Mouse (Mus musculus) embryonic stem cell, embryonic (primary cell): ENCODE results near the gene Layn.

Source experiments
- CTCF ChIA-PET, 4 experiments: fragments of 300-600 bp in 2 of 4; fragments of 350-600 bp in 2 of 4; sonication (Branson Sonifier 250); formaldehyde crosslinking; loops; one replicate each; lab custom pipeline; 2022; ENCODE audit warnings: inconsistent platforms in 2 of 4; lab: Charles Lee
- POLR2A ChIA-PET, 4 experiments: fragments of 300-600 bp in 2 of 4; fragments of 350-600 bp in 2 of 4; sonication (Branson Sonifier 250); formaldehyde crosslinking; loops; one replicate each; lab custom pipeline; 2022; ENCODE audit warnings: antibody characterized with exemption in 4 of 4, inconsistent platforms in 1 of 4; lab: Charles Lee

Layn gene

GRCm38 (mm10) chr9:51076979-51077315, at the start of gene Layn:
TSS of gene Layn (minus strand) at chr9:51077094.
- ChIA-PET CTCF (interaction anchor here in 1 of 4 experiments (0.9 to 1.4 kb wide), 2 partner anchors 25 to 85 kb away, joined by 3 read pairs; partner anchors contain the start of gene 4833427G06Rik), POLR2A (interaction anchor here in 1 of 4 experiments (1.1 kb wide), 1 partner anchor 27 kb away, joined by 4 read pairs; no protein-coding TSS in a partner anchor)

GRCm38 (mm10) chr9:51114767-51115166, 37.9 kb upstream of the Layn start:
- ChIA-PET CTCF (no interaction called here), POLR2A (no interaction called here)

- ChIA-PET POLR2A (no interaction called here), CTCF (no interaction called here)
These were observed 28.9 kb upstream of the Layn start for GRCm38 (mm10) chr9:51105751-51106150.

GRCm38 (mm10) chr9:51103808-51104514, 27.1 kb upstream of the Layn start:
- POLR2A ChIA-PET = interaction anchor here in 3 of 4 experiments (0.7 to 1.4 kb wide), 4 partner anchors 26 to 500 kb away, joined by 3 to 5 read pairs (median 4); partner anchors contain the start of genes Layn (in 1 of the 3), Sdhd (in 1 of the 3) and Timm8b (in 1 of the 3)
- CTCF ChIA-PET = no interaction called here

- ChIA-PET POLR2A (interaction anchor here (0.6 to 1.4 kb wide), 10 partner anchors 13 to 1521 kb away, joined by 3 to 5 read pairs (median 4); partner anchors contain the start of genes Layn (in 1 of the 4), Sdhd (in 1 of the 4) and Timm8b (in 1 of the 4)), CTCF (interaction anchor here in 3 of 4 experiments (0.6 to 1.4 kb wide), 4 partner anchors 26 to 659 kb away, joined by 3 to 10 read pairs (median 4); no protein-coding TSS in a partner anchor)
These were observed 26.3 kb upstream of the Layn start for GRCm38 (mm10) chr9:51102963-51103807.

- ChIA-PET CTCF (interaction anchor here in 3 of 4 experiments (0.6 to 1.4 kb wide), 6 partner anchors 24 to 1709 kb away, joined by 3 to 8 read pairs (median 4); no protein-coding TSS in a partner anchor), POLR2A (interaction anchor here in 3 of 4 experiments (0.6 to 1.2 kb wide), 5 partner anchors 14 to 367 kb away, joined by 3 to 5 read pairs (median 4); no protein-coding TSS in a partner anchor)
These were observed 25.0 kb upstream of the Layn start, which contains the start of gene 4833427G06Rik for GRCm38 (mm10) chr9:51101756-51102425. TSS of gene 4833427G06Rik (minus strand) at chr9:51102078.

GRCm38 (mm10) chr9:51096306-51096705, 19.4 kb upstream of the Layn start:
- ChIA-PET CTCF (no interaction called here), POLR2A (no interaction called here)

- ChIA-PET CTCF (no interaction called here), POLR2A (no interaction called here)
These were observed 16.8 kb upstream of the Layn start for GRCm38 (mm10) chr9:51093697-51094096.

GRCm38 (mm10) chr9:51081614-51082013, 4.7 kb upstream of the Layn start:
- ChIA-PET POLR2A (no interaction called here), CTCF (no interaction called here)

- CTCF ChIA-PET = interaction anchor here in 2 of 4 experiments (0.6 to 1.4 kb wide), 2 partner anchors 85 to 901 kb away, joined by 3 read pairs; no protein-coding TSS in a partner anchor
- POLR2A ChIA-PET = interaction anchor here (0.6 to 1.1 kb wide), 4 partner anchors 20 to 221 kb away, joined by 3 to 5 read pairs (median 4); no protein-coding TSS in a partner anchor
These were observed 455 bp downstream of the Layn start for GRCm38 (mm10) chr9:51076300-51076978.

GRCm38 (mm10) chr9:51075780-51076179, 1.1 kb downstream of the Layn start:
- CTCF ChIA-PET = no interaction called here
- POLR2A ChIA-PET = interaction anchor here in 3 of 4 experiments (0.6 to 0.9 kb wide), 3 partner anchors 19 to 221 kb away, joined by 3 to 5 read pairs (median 4); no protein-coding TSS in a partner anchor

GRCm38 (mm10) chr9:51070801-51071200, 6.1 kb downstream of the Layn start:
- ChIA-PET POLR2A (no interaction called here), CTCF (no interaction called here)

- ChIA-PET CTCF (no interaction called here), POLR2A (no interaction called here)
These were observed 8.7 kb downstream of the Layn start for GRCm38 (mm10) chr9:51068202-51068601.

GRCm38 (mm10) chr9:51060601-51061000, 16.3 kb downstream of the Layn start, which contains the start of gene Btg4:
TSS of gene Btg4 (plus strand) at chr9:51060901.
- ChIA-PET CTCF (no interaction called here), POLR2A (no interaction called here)

GRCm38 (mm10) chr9:51058951-51059521, 17.9 kb downstream of the Layn start:
- ChIA-PET POLR2A (no interaction called here), CTCF (no interaction called here)

- POLR2A ChIA-PET = interaction anchor here in 2 of 4 experiments (0.5 to 0.7 kb wide), 3 partner anchors 20 to 198 kb away, joined by 3 to 5 read pairs (median 5); no protein-coding TSS in a partner anchor
- CTCF ChIA-PET = interaction anchor here in 2 of 4 experiments (0.6 kb wide), 2 partner anchors 144 to 206 kb away, joined by 3 read pairs; no protein-coding TSS in a partner anchor
These were observed 20.3 kb downstream of the Layn start for GRCm38 (mm10) chr9:51056360-51057324.
